Mouse (Mus musculus): ENCODE results near the gene Ube4b. TPM values are rescaled to one million over a fixed set of nuclear protein-coding genes. Genes with fewer than 3 reads are reported as not detected.

Gene Ube4b
- total RNA-seq, 2 experiments from 2014 or later, result 42.0 to 42.1 TPM

DNA sequence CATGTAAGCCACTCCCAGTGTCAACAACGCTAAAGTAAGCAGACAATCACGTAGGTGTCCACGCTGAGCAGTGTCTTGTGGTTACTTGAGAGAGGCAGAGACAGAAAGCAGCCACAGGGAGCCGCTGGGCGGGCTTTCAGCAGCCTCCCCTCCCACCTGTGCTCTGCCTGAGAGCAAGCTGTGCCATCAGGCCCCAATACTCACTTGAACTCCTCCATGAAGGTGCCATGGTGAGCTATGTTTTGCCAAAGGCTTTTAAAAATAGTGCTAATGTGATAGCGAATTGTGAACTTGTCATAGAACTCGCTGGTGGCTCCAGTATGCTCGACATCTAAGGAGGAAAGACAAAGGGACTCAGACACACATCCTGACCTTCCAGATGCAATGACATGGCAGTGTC, 82.2 kb downstream of the Ube4b start:
- ATAC-seq (replicated peaks; ENCODE audit: poor library complexity), result no peak

DNA sequence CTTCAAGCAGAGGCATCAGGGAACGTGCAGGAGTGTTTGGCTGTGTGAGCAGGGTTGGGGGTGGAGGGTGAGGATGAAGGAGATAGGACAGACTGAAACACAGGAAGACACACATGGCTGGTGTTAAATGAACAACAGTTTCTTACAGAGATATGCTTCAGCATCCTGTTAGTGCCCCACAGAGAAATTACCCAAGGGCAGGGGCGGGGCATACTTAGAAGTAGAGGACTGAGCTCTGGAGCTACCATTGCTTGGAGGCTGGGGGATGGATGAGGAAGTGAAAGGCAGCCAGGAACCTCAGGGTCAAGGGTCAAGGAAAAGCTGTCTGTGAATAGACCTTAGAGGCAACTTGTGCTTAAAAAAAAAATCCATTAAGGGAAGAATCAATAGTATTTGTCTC, 85.9 kb downstream of the Ube4b start:
- peak; percentile 79 for ATAC-seq (replicated peaks; ENCODE audit: poor library complexity)

DNA sequence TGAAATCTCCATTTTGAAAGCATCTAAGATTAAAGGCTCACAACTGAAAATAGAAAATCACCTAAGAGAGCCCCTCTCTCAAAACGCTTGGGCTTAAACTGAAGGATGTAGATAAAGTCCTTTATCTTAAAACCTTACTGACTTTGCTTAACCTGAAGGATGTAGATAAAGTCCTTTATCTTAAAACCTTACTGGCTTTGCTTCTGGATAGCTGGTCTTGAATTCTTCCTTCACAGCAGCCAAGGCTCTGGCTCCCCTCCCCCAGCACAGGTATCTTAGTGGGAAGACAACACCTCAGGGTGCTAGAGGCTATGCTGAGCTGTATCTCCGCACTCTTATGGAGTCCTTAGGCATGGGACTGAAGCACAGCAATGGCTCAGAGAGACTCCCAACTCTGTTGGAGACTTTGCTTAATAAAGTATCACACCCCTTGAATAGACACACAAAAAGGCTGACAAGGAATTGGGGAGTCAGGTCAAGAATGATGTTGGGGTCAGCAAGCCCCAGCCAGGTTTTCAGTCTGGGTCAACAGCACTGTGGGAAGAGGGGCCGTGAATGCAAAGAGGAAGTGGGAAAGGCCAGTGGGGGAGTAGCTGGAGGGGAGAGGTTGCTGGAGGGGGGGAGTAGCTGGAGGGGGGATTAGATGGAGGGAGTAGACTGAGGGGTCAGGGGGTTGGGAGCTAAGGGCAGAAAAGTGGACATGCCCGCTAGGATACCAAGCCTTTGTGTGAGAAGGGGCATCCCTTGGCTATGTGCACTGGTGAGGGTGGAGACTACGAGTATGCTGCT, 86.9 kb downstream of the Ube4b start:
- ATAC-seq (replicated peaks; ENCODE audit: poor library complexity), result peak; percentile 32

DNA sequence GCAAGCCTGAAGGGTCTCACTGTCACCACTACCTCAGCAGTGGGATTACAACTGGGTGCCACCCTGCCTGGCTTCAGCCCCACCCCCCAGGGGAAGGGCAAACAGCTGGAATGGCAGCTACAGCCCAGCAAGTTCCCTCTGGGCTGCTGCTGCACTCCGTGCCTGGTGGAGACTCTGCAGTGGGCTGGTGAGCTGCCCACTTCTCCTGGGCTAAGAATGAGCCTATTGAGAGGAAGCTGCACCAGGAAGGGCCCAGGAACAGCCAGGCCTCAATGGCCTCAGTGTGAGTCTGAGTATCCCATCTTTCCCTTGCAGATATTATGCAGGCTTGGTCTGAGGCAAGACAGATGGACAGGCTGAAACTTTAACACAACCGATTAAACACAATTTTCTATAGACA, 88.4 kb downstream of the Ube4b start:
- ATAC-seq (replicated peaks; ENCODE audit: poor library complexity), result no peak

DNA sequence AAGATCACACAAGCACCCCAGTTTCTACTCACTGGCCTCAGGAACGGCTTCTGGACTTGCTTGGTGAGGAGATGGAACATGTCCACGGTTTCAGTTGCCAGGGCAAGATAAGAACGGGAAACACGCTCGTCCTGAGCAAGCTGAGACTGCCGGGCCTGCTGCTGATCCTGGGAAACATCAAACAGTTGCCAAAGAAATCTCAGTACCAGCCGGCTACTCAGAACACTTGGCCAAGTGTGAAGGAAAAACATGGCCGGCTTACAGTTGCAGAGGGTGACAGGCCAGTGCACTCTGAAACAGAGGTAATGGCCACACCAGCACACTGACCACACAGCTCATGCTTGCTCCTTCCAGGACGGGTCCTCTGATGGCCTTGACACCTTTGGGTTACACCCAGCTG, 89.2 kb downstream of the Ube4b start:
- ATAC-seq (replicated peaks; ENCODE audit: poor library complexity), result no peak

DNA sequence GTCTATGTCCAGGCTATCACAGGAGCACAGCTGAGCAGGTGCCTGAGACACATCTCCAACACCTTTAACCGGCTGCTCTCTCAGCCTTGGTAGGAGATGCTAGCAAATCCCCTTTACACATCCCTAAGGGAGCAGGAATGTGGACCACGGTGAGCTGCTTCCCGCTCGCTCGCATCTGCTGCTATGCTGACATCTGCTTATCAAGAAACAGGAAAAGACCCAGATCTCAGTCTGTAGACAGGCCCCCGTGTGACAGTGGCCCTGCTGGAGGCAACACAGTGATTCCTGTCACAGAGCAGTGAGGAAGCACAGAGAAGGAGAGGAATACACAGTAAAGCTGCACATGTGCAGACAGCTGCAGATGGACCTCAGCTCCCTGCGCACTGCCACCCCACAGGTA, 90.2 kb downstream of the Ube4b start:
- no peak for ATAC-seq (replicated peaks; ENCODE audit: poor library complexity)

DNA sequence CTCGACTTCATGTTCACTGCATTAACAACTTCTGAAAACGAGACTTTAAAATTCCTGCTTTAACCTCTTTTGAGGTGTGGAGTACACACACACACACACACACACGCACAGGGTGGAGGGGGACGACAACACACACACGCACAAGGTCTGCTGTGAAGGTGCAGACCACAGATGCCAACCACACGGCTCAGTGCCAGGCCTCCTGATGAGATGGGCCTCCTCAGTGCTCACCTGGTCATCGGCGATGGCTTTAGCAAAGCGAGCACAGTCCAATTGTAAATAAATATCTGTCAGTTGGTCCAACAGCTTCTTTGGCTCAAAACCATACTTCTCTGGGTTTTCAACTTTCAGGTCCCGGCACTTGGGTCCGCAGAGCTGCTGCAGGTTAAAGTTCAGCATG, 91.7 kb downstream of the Ube4b start:
- ATAC-seq (replicated peaks; ENCODE audit: poor library complexity), result no peak

DNA sequence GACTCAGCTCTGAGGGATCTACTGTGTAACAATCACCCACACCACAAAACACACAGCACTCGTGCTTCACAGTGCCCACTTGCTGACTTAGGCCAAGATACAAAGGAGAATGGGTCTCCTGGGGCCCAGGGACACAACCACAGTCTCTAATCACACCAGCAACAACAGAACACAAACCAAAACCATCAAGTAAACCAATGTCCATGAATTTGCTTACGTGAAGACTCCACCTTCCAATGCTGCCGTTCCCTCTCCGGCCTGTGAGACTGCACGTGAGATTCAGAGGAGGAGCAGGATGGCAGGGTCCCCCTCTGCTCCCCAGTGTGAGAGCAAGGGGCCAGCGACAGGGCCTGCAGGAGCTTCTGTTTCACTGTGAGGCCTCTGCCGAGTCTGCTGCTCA, 93.8 kb downstream of the Ube4b start:
- no peak for ATAC-seq (replicated peaks; ENCODE audit: poor library complexity)

DNA sequence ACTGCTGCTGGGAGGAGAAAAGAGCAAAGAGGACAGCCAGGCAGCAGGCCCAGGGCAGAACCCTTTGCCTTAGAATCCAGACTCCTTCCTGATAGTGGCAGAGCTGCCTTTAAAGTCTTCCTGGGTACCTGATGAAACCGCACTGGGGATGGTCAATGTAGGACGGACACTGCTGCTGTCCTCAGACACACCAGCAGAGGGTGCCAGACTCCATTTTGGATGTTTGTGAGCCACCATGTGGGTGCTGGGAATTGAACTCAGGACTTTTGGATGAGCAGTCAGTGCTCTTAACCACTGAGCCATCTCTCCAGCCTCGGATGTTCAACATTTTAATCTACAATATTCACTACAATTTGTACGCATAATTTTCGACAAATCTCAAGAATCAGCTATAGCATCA, 96.1 kb downstream of the Ube4b start:
- no peak for ATAC-seq (replicated peaks; ENCODE audit: poor library complexity)

DNA sequence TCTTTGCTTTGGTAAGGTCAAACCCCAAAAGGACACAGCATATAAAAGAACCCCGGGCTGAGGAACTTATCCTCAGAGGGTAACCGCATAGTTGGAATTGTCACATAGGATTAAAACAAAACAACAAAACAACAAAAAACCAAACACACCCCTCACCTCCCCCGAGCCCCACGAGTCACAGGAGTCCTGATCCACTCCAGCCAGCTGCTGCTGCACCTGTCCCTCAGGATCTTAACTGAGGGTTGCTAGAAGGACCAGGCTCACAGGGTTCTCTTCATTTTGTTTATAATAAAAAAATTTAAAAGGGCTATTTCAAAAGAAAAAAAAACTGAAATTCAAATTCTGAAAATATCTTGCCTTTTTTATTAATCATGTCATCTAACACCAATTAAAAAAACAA, 97.8 kb downstream of the Ube4b start:
- ATAC-seq (replicated peaks; ENCODE audit: poor library complexity), result no peak

DNA sequence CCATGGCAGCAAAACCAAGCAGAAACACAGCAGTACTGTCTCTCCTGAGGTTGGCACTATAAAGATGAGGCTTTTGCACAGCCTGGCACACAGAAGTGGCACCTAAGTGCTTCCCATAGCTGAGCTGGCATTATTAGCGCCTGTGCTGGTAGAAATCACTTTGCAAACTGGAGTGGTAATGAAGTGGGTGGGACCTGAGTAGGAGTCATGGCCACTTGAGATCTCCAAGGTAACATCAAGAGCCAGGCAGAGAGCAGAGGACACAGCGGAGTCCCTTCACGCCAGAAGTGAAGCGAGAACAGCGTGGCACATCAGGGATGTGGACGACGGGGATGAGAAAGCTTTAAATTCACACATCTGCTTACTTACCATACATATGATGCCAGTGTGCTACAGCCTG, 99.3 kb downstream of the Ube4b start:
- no peak for ATAC-seq (replicated peaks; ENCODE audit: poor library complexity)

DNA sequence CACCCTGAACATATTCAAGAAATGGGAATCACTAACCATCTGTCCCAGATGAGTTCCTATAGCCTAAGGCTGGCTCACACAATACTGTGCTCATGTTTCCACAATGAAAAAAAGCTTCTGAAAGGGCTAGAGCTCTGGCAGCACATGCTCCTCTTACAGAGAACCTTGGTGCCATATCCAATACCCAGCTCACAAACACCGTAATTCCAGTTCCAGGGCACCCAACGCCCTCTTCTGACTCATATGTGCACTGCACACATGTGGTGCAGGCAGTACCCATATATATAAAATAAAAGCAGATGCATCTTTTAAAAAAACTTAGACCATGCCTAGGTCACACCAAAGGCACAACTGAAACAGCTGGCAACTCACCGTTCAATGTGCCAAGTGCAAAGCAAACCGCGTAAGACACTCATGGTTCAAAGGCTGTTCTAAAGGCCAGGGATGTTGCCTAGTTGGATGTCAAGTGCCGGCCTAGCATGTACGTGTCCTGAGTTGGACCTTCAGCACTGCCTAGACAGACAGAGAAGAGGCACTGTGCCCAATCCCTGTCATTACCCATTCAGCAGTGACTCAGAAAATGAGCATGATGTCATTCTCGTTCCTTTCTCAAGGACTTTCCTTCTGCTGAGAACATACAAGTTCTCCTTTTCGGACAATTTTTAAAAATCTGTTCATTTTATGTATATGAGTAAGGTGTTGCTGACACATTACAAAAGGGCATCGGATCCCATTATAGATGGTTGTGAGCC, 101.0 kb downstream of the Ube4b start:
- ATAC-seq (replicated peaks; ENCODE audit: poor library complexity), result 0 out of 2 replicates have a peak, but pooled peaks have one; percentile 31

DNA sequence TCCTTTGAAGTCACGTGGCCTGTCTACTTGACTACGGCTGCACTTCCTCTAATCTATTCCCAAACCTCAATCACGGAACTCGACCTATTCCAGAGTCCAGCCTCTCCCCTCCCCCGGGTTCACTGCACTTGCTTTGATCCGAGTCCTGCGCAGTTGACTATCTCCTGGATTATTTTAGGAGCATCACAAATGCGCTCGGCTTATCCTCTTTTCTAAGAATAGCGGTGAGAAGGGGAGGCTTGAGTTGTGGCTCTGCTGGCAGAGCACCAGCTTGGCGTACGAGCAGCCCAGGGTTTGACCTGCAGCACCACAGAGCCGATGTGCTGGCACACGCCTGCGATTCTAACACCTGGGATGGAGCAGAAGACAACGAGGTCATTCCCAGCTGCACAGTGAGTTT, 102.8 kb downstream of the Ube4b start:
- ATAC-seq (replicated peaks; ENCODE audit: poor library complexity), result no peak

DNA sequence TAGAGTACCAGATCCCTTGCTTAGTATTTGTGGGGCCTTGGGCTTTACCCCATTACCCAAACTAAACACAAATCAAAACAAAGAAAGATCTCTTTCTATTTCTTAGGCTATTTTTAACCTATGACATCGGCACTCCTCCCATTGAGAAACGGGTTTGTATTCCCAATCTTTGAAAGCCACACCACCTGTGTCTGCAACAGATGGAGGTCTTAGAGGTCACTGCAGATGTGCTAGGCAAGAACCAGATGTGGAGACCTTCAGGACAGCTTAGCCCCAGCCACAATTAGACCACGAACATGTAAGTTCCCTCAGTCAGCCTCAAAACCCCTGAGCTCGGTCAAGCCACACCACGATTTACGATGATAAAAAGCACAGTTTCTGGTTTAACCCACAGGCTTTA, 103.8 kb downstream of the Ube4b start:
- ATAC-seq (replicated peaks; ENCODE audit: poor library complexity), result peak; percentile 20; the same call in 1 of the 2 replicates

DNA sequence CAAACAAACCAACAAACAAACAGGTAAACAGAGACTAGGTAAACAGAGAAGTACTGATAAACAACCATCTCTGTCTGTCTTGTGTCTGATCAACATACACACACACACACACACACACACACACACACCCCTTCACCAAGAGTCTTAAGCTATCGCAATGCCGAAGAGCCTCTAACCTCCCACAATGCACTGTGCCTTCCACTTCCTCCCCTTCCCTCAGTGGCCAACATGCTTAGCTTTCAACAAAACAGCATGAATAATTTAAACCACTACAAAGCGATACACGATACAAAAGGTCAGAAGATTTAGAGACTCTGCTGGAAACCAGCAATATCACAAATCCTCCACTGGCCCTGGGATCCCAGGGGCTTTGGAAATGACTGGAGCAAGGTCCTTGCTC, 104.3 kb downstream of the Ube4b start:
- peak; percentile 60; the same call in 1 of the 2 replicates for ATAC-seq (replicated peaks; ENCODE audit: poor library complexity)

DNA sequence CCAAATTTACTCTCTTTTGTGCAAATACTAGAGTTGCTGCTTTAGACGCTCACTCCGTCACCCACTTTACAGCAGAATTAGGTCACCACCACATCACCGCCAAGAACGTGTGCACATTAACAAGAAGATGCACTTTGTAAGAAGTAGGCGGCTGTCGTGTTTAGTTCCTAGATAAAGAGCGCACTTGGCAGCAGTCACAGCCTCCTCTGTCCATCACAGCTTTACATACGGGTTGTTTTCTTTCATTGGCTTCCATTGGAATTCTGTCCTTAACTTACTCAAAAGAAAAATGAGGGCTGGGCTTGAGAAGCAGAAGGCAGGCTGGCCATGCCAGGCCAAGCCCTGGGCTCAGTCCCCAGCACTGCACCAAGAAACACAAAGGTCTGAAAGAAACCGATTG, 107.5 kb downstream of the Ube4b start:
- ATAC-seq (replicated peaks; ENCODE audit: poor library complexity), result no peak

DNA sequence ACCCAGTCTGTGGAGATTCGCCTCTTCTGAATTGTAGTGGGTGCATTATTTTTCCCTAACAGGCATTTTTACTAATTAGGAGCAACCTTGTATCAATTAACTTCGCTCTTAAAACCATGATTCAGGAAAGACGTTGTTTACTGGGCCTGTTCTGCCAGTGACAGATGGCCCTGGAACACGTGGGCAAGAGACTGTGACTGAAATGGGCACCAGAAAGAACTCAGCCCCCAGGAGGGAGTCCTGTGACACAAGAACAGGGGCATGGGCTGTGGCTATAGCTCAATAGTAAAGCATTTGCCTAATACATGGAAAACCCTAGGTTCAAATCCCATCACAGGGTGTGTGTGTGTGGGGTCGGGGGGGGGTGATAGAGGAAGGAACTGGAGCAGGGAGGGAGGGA, 109.2 kb downstream of the Ube4b start:
- ATAC-seq (replicated peaks; ENCODE audit: poor library complexity), result no peak

DNA sequence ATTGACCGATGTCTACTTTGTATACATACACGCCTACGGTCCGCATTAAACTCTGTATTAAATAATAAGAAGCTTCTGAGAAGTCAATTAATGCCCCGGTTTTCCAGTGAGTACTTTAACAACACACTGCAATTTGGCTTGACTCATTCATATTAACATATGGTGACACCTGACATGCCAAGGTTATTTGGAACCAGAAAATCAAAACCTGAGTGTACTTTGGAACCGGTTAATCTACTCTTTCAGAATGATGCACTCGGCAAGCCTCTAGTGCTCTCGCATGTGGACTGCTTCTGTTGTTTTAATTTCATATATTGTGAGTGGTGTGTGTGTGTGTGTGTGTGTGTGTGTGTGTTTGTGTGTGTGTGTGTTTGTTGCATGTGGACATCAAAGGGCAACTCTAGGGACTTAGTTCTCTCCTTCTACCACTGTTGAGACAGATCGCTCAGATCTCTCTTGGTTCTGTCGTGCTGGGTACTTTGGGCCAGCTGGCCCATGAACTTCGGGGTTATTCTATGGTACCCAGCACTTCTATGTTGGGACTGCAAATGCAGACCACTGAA, 112.2 kb downstream of the Ube4b start:
- ATAC-seq (replicated peaks; ENCODE audit: poor library complexity), result no peak

DNA sequence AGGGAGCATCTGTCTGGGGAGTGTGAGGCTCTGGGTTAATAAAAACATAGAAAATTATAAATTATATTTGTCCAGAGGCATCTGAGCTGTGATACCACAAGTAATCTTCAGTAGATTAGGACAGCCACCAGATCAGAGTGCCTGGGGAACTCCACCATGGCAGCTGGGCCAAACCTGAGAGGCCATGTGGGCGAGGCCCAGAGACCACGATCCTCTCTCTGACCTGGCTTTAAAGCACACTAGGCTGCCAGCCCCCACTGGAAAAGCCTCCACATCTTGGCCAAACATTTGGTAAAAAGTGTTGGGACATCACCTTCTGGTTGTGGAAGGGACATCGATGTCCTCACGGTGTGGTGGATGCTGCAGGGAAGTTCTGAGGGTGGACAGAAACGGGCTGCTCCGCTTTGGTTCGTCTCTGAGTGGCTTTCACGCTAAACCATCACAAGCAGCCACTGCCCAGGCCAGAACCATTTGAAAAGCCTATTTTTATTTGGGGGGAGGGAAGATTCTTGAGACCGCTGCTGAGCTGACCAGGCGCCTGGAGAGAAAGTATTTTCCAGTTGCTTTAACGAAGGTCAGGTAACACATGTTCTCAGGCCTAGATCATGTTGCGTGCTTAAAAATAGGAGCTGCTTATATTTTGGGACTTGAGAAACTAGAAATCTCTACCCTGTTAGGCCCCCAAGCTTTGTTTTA, 112.8 kb downstream of the Ube4b start:
- no peak for ATAC-seq (replicated peaks; ENCODE audit: poor library complexity)

DNA sequence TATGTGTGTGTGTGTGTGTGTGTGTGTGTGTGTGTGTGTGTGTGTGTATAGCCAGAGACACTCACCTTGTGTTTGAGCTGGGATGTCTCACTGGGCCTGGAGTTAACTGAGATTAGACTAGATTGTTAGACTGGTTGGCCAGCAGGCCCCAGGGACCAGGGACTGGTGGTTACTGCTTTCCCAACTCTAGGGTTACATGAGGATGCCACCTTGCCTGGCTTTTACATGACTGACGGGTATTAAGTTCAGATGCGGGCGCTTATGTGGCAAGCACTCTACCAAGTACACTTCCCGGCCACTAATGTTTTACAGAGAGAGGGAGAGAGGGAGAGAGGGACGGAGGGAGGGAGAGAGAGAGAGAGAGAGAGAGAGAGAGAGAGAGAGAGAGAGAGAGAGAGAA, 114.6 kb downstream of the Ube4b start:
- ATAC-seq (replicated peaks; ENCODE audit: poor library complexity), result no peak

DNA sequence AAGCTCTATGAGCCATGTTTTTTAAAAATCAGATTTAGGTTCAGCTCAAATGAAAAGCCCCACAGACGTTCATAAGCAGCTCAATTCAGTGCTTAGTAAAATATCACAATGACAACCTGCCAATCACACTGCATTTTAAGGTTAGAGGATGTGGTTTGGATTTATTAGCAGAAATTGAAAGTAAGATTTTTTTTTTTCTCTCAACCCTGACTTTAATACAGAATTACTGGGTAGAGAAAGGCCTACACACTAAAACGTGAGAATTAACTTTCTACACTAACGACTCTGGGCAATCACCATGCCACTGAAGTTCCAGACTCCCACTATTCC, 118.1 kb downstream of the Ube4b start:
- ATAC-seq (replicated peaks; ENCODE audit: poor library complexity), result no peak

Data from megakaryocyte progenitor cell, adult 5-6 weeks (primary cell).